Mouse (Mus musculus): ENCODE measurements at regions not wholly inside any gene's neighbourhood (a gene's known extent, or its start where the extent isn't known, plus 50 kb on each side); places are given as distances from the start of the nearest gene placed in this dataset.

DNA sequence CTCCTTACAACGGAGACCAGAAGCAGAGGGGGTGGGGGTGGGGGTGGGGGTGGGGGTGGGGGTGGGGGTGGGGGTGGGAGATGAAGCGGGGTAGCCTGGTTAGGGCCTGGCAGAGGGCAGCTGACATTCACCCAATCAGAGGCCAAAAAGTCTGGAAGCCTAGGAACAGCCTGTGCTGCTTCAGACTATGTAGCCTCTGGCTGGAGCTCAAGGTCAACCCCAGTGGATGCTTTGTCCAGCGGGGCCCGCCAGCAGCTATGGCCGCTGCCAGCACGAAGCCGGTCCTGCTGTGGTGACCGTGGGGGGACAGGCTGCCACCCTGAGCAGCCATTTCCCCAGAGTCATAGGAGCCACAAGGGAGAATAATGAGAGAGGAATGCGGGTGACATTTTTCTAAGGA is 143.3 kb downstream of the Mn1 start:
- ATAC-seq (ENCODE audit: low FRiP score) (no peak), DNase-seq (ENCODE audit: low spot score) (no peak)
- no peak overlapping the region for H3K4me3 ChIP-seq (replicated peaks; ENCODE audit: low read length)
- no peak overlapping the region for H3K9ac ChIP-seq
- H3K36me3 ChIP-seq (replicated peaks; ENCODE audit: control insufficient read depth, insufficient read depth): no peaks in the 10 kb centered on the region
- H3K9me3 ChIP-seq (ENCODE audit: control insufficient read depth, low read length): no peaks in the 10 kb centered on the region
- H3K4me1 ChIP-seq (replicated peaks; ENCODE audit: control insufficient read depth, insufficient read depth, low read length): peaks cover 4% of the 10 kb centered on the region; the same call in 1 of the 2 replicates
- H3K27ac ChIP-seq: no peak overlapping the region
- H3K27me3 ChIP-seq (ENCODE audit: control insufficient read depth, insufficient read depth, low read length): no peaks in the 10 kb centered on the region
- 46% methylated on average over 9 of the region's 9 CpGs for WGBS
- no peak overlapping the region for H3K4me2 ChIP-seq (replicated peaks)

DNA sequence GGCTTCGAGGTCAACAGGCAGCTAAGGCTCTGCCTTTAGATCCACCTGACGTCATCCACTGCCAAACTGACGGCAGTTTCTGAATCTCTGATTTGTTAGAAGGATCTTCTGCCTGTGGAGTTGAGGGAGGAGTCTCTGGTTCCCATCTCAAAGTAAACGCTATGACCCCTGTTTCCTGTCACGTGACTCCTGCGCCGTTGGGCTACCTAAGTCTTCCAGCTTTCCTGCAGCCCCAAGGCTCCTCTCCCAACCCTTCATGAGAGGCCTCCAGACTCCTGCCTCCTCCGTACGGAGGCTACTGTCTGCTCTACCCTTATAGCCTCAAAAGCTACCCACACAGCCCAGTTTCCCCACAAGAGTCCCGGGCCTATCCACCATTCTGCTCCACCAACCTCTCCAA is 144.1 kb downstream of the Mn1 start:
- H3K27ac ChIP-seq: no peak overlapping the region
- no peak overlapping the region for H3K4me3 ChIP-seq (replicated peaks; ENCODE audit: low read length)
- H3K27me3 ChIP-seq (ENCODE audit: control insufficient read depth, insufficient read depth, low read length): no peaks in the 10 kb centered on the region
- DNase-seq (ENCODE audit: low spot score) (no peak), ATAC-seq (ENCODE audit: low FRiP score) (no peak)
- no peaks in the 10 kb centered on the region for H3K36me3 ChIP-seq (replicated peaks; ENCODE audit: control insufficient read depth, insufficient read depth)
- WGBS: 86% methylated on average over 10 of the region's 10 CpGs
- no peak overlapping the region for H3K9ac ChIP-seq
- no peak overlapping the region for H3K4me2 ChIP-seq (replicated peaks)
- H3K9me3 ChIP-seq (ENCODE audit: control insufficient read depth, low read length): no peaks in the 10 kb centered on the region
- H3K4me1 ChIP-seq (replicated peaks; ENCODE audit: control insufficient read depth, insufficient read depth, low read length): no peaks in the 10 kb centered on the region

DNA sequence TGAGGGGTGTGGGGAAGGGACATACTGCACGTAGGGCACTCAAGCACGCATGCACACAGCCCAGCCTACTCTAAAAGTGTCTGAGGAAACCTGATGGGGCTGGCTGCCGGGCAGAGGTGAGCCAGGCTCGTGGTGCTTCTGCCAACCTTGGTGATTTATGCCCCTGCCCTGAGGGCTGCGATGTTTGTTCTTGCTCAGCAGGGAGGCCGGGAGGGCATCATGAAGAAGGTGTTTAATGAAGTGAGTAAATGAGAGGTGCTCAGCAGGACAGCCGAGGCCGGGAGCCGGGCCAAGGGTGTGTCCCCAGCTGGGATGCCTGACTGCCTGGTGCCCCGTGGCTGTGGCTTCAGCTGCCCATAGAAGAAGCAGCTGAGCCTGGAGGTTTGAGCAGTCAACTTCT is 153.7 kb downstream of the Mn1 start:
- peaks cover 15% of the 10 kb centered on the region; the same call in 1 of the 2 replicates for H3K4me1 ChIP-seq (replicated peaks; ENCODE audit: control insufficient read depth, insufficient read depth, low read length)
- no peak overlapping the region for H3K4me2 ChIP-seq (replicated peaks)
- H3K36me3 ChIP-seq (replicated peaks; ENCODE audit: control insufficient read depth, insufficient read depth): no peaks in the 10 kb centered on the region
- no peaks in the 10 kb centered on the region for H3K27me3 ChIP-seq (ENCODE audit: control insufficient read depth, insufficient read depth, low read length)
- 13% methylated on average over 10 of the region's 10 CpGs for WGBS
- ATAC-seq (ENCODE audit: low FRiP score): no peak
- no peak for DNase-seq (ENCODE audit: low spot score)
- H3K4me3 ChIP-seq (replicated peaks; ENCODE audit: low read length): no peak overlapping the region
- H3K27ac ChIP-seq: no peak overlapping the region
- no peak overlapping the region for H3K9ac ChIP-seq
- H3K9me3 ChIP-seq (ENCODE audit: control insufficient read depth, low read length): no peaks in the 10 kb centered on the region

DNA sequence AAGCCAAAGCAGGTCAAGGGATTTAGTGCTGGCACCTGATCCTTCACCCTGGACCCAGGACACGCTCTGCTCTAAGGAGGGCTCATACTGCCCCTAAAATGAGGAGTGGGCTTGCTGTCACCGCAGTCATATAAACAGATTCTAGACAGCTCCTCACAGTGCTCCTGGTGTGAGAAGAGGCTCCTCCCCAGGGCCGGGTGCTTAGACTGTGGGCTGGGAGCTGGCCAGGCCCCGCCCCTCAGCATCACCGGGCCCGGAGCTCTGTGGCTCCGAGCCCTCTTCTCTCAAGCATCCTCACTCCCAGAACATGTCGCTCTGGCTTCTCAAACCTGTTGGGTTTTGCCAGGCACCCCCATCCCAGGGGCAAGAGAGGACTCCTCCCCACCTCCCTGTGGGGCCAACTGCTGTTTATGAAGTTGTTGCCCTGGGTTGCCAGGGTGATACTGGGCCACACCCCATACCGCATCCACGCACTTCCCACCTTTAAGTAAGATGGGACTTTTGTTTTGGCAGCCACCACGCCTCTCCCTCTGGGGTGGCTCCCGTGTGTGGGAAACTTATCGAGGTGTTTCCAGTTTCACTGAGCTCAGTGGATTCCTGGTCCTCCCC is 156.2 kb downstream of the Mn1 start:
- WGBS: 23% methylated on average over 13 of the region's 13 CpGs
- DNase-seq (ENCODE audit: low spot score): no peak

DNA sequence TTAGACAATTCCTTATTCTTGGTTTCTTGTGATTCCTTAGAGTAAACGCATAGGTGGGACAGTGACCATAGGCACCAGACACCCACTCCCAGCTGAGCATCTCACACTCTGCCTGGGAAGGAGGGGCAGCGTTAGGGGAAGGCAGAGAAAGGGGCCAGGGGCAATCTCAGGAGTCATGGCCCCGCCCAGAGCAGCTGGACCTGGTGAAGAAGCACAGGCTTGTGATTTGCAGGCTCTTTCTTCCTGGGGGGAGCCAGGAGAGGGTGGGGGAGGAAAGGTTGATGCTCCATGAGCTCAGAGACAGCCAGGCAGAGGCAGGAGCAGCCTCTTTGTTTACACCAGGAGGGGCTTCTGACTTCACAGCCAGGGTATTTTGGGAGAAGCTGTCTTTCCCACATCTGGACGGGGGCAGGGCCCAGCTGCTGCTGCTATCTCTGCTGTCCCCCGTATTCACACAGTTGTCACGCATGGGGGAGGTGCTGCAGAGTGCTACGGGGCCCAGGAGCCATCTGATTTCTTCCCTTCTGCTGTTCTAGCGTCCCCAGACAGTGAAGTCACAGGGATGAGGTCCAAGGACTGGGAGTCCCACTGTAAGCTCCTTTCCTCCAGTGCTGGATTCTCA is 157.2 kb downstream of the Mn1 start:
- 22% methylated on average over 8 of the region's 8 CpGs for WGBS
- Histone ChIP-seq H3K9me3 (ENCODE audit: control insufficient read depth, low read length) (no peaks in the 10 kb centered on the region), H3K27me3 (ENCODE audit: control insufficient read depth, insufficient read depth, low read length) (no peaks in the 10 kb centered on the region), H3K4me2 (replicated peaks) (no peak overlapping the region), H3K27ac (no peak overlapping the region), H3K36me3 (replicated peaks; ENCODE audit: control insufficient read depth, insufficient read depth) (no peaks in the 10 kb centered on the region), H3K4me1 (replicated peaks; ENCODE audit: control insufficient read depth, insufficient read depth, low read length) (peaks cover 41% of the 10 kb centered on the region), H3K9ac (no peak overlapping the region), H3K4me3 (replicated peaks; ENCODE audit: low read length) (no peak overlapping the region)
- ATAC-seq (ENCODE audit: low FRiP score) (no peak), DNase-seq (ENCODE audit: low spot score) (no peak)

More for the DNA sequence above, 156.2 kb downstream of the Mn1 start:
- no peaks in the 10 kb centered on the region for H3K27me3 ChIP-seq (ENCODE audit: control insufficient read depth, insufficient read depth, low read length)
- peaks cover 32% of the 10 kb centered on the region for H3K4me1 ChIP-seq (replicated peaks; ENCODE audit: control insufficient read depth, insufficient read depth, low read length)
- no peak overlapping the region for H3K4me2 ChIP-seq (replicated peaks)
- no peak overlapping the region for H3K4me3 ChIP-seq (replicated peaks; ENCODE audit: low read length)
- H3K27ac ChIP-seq: no peak overlapping the region
- no peaks in the 10 kb centered on the region for H3K36me3 ChIP-seq (replicated peaks; ENCODE audit: control insufficient read depth, insufficient read depth)
- 0 out of 2 replicates have a peak, but pooled peaks have one; percentile 38 for ATAC-seq (ENCODE audit: low FRiP score)
- no peak overlapping the region for H3K9ac ChIP-seq
- no peaks in the 10 kb centered on the region for H3K9me3 ChIP-seq (ENCODE audit: control insufficient read depth, low read length)

DNA sequence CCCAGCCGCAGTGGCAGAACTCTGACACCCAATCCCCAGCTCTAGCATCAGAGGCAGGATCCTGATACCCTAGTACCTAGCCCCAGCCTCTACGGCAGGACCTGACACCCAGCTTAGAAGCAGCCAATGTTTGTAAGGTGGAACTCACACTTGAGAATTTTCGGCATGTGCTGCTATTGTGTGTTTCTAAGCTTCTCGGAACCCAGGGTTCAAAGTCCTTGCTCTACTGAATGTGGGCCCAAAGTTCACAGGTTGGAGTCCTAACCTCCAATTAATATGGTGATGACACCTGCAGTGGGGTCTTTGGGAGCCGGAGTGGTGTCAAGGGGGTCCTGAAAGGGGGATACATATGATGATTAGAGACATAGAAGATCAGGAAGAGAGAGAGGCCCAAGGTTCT is 158.2 kb downstream of the Mn1 start:
- Histone ChIP-seq H3K9me3 (ENCODE audit: control insufficient read depth, low read length) (no peaks in the 10 kb centered on the region), H3K27ac (no peak overlapping the region), H3K27me3 (ENCODE audit: control insufficient read depth, insufficient read depth, low read length) (no peaks in the 10 kb centered on the region), H3K4me2 (replicated peaks) (no peak overlapping the region), H3K9ac (no peak overlapping the region), H3K36me3 (replicated peaks; ENCODE audit: control insufficient read depth, insufficient read depth) (no peaks in the 10 kb centered on the region), H3K4me3 (replicated peaks; ENCODE audit: low read length) (no peak overlapping the region), H3K4me1 (replicated peaks; ENCODE audit: control insufficient read depth, insufficient read depth, low read length) (peaks cover 46% of the 10 kb centered on the region)
- ATAC-seq (ENCODE audit: low FRiP score) (no peak), DNase-seq (ENCODE audit: low spot score) (no peak)
- 88% methylated on average over 5 of the region's 5 CpGs for WGBS

DNA sequence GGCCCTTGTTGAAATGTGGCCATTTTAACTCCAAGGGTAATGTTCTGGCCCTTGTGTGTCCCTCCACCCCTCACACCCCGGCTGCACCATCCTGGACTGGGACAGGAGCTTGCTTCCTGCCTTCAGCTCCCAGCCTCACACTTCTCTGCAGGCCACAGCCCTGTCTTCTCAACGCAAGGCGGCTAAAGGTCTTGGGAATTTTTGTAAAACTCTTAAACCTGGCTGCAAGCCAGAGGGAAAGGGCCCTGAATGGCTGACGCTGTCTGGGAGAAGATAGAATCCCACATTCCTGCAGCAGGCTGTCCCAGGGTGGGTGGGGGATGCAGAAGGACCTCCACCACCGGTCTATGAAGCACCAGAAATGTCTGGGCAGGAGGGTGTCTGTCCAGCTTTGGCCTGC is 156.3 kb upstream of the Gm26897 start:
- Histone ChIP-seq H3K4me3 (replicated peaks; ENCODE audit: low read length) (no peak overlapping the region), H3K9me3 (ENCODE audit: control insufficient read depth, low read length) (no peaks in the 10 kb centered on the region), H3K4me1 (replicated peaks; ENCODE audit: control insufficient read depth, insufficient read depth, low read length) (peaks cover 58% of the 10 kb centered on the region), H3K4me2 (replicated peaks) (no peak overlapping the region), H3K9ac (no peak overlapping the region), H3K36me3 (replicated peaks; ENCODE audit: control insufficient read depth, insufficient read depth) (no peaks in the 10 kb centered on the region), H3K27ac (peak overlapping the region; percentile 27; the same call in 1 of the 2 replicates), H3K27me3 (ENCODE audit: control insufficient read depth, insufficient read depth, low read length) (no peaks in the 10 kb centered on the region)
- 24% methylated on average over 5 of the region's 5 CpGs for WGBS
- no peak for ATAC-seq (ENCODE audit: low FRiP score)
- no peak for DNase-seq (ENCODE audit: low spot score)

DNA sequence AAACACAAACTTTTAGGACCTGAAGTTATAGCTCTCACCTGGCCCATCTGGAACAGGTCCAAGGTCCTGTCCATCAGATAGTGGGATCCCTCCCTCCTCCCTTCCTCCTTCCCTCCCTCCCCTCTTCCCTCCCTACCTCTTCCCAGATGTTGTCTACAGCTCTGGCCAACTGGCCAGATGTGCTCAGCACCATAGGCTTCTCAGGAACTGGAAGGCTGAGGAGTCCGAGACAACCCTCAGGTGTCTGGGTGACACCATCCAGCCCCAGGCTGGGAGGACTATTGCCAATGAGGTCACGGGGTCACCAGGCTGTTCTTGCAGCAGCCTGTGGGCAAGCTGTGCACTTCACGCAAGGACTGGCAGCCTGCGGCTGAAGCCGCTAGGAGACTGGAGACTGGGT is 155.6 kb upstream of the Gm26897 start:
- Histone ChIP-seq H3K36me3 (replicated peaks; ENCODE audit: control insufficient read depth, insufficient read depth) (no peaks in the 10 kb centered on the region), H3K4me3 (replicated peaks; ENCODE audit: low read length) (no peak overlapping the region), H3K9ac (no peak overlapping the region), H3K27ac (no peak overlapping the region; the same call in 1 of the 2 replicates), H3K4me2 (replicated peaks) (no peak overlapping the region), H3K9me3 (ENCODE audit: control insufficient read depth, low read length) (no peaks in the 10 kb centered on the region), H3K4me1 (replicated peaks; ENCODE audit: control insufficient read depth, insufficient read depth, low read length) (peaks cover 63% of the 10 kb centered on the region), H3K27me3 (ENCODE audit: control insufficient read depth, insufficient read depth, low read length) (no peaks in the 10 kb centered on the region)
- no peak for ATAC-seq (ENCODE audit: low FRiP score)
- 24% methylated on average over 5 of the region's 5 CpGs for WGBS
- DNase-seq (ENCODE audit: low spot score): no peak

DNA sequence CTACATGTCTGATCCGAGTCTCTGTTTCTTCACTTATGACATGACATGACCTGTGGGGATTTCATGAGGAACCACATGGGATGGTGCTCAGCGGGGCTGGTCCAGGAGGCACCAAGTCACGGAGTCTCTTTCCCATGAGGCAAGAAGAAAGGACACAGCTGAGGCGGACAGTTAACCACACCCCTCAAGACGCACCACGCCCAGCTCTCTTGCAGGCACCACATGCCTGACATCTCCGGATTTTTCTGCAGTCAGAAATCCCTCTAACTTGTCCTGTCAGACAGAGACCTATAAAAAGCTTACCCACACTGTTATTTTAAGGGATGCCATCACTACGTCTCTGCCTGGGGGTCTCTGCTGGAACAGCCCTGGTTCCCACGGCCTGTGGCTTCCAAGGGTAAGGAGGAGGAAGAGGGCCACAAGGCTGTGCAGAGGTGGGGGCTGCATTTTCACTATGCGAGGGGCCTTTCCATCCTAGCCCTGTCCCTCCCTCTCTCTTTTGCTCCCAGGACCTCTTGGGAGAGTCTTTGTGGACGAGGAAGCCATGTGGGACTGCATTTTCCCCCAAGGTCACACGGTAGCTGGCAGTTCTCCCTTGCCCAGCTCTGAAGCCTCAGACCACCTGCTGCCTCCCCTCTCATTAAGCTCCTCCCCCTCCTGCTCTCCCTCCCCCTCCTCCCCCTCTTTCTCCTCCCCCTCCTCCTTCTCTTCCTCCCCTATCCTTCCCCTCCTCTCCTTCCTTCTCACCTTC is 154.6 kb upstream of the Gm26897 start:
- 11% methylated on average over 12 of the region's 12 CpGs for WGBS
- Histone ChIP-seq H3K4me3 (replicated peaks; ENCODE audit: low read length) (no peak overlapping the region), H3K27me3 (ENCODE audit: control insufficient read depth, insufficient read depth, low read length) (no peaks in the 10 kb centered on the region), H3K9ac (no peak overlapping the region), H3K36me3 (replicated peaks; ENCODE audit: control insufficient read depth, insufficient read depth) (no peaks in the 10 kb centered on the region), H3K9me3 (ENCODE audit: control insufficient read depth, low read length) (no peaks in the 10 kb centered on the region), H3K27ac (no peak overlapping the region), H3K4me2 (replicated peaks) (no peak overlapping the region), H3K4me1 (replicated peaks; ENCODE audit: control insufficient read depth, insufficient read depth, low read length) (peaks cover 65% of the 10 kb centered on the region)
- ATAC-seq (ENCODE audit: low FRiP score) (no peak), DNase-seq (ENCODE audit: low spot score) (no peak)

Measured in hindbrain, embryonic 14.5 days (tissue).